Mouse (Mus musculus) T-cell, adult 2 months (primary cell): ENCODE data around the gene Hspb7.

Source experiments
- DNase-seq: peaks from one replicate; pipeline ENCODE4 v3.0.0; 2022; ENCODE audit warnings: low spot score

The Hspb7 gene

DNA sequence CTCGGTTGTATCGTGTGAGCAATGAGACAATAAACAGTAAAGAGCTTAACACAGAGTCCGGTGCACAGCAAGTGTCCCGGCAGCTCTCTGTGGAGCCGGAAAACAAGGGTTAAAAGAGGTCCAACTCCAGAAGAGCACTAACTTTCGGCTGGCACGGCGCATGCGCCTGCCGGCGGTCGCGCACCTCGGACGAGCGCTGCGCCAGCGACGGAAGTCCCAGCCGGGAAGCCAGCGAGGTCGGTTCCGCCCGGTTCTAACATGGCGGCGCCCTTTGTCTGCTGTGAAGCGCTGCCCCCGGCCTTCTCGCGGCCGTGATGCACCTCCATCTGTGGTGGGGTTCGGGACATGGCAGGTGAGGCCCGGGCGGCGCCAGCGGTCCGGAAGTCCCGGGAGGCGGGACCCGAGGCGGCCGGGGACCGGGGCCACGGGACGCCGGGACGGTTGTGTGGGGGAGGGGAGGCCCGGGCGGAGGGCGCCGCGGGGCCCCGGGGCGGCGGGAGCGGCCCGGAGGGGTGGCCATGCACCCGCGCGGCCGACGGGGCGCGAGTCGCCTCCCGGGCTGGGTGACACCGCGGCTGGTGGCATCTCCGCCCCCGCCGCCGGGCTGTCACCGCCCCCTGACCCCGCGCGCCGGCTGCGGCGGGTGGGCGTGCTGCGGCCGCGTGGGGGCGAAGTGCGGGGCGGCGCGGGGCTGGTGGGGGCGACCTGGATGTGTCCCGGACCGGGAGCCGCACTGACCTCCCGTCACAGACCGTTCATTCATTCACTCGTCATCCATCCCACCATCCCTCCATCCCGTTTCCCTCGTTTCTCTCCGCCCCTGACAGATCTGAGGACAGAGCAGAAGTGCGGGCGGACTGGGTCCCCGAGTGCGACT is 24.1 kb downstream of the Hspb7 start, which contains the start of gene Zbtb17:
TSS of gene Zbtb17 (plus strand) at position 204 of the 877 bp plus-strand sequence.
- DNase-seq = peak; percentile 90

DNA sequence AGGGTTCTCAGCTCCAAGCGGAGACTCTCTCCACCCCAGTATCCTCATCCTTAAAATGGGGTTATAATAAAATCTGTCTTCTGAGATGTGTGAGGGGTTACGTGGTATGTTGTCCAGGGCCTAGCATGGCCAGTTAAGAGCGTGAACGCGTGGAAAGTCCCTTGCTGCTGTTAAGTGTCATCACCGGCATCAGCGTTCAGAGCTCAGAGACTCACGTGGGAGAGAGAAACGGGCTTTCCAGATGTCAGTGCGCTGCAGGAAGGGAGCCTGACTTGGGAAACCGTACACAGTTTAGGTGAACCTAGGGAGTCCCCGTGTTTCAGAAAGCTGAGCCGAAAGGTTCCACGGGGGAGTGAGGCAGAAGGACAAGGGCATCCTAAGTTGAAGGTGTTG is 24.7 kb downstream of the Hspb7 start:
- DNase-seq = peak; percentile 46

DNA sequence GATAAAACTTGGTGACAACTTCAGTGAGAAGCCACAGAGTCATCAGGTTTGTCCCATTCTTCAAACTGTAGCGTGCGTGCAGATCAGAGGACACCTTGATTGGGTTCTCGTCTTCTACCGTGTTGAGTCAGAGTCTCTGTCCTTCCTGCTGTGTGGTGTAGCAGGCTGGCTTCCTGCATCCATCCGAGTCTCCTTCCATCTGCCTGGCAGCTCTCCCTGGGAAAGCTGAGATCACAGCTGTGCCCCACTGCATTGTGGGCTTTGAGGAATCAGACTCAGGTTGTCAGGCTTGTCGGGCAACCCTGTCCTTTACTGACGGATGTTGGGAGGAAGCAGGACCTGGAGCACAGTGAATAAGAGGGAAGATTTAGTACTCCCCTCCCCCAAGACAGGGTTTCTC is 25.6 kb downstream of the Hspb7 start:
- DNase-seq = no peak

DNA sequence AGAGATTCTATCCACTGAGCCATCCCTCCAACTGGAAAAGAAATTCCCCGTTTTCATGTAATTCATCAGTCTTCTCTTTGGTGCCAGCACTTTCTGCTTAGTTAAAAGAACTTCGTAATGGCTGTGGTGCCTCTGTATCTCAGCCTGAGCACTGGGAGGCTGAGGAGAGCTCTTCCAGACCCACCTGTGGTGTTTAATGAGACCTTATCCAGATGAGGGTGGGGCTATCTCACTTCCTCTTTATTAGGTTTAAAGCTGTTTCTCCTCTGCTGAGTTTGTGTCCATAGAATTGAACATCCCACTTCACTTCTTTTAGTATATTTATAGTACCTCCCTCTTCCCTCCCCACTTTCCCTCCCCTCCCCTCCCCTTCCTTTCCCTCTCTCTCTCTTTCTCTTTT is 30.7 kb downstream of the Hspb7 start:
- DNase-seq = no peak

DNA sequence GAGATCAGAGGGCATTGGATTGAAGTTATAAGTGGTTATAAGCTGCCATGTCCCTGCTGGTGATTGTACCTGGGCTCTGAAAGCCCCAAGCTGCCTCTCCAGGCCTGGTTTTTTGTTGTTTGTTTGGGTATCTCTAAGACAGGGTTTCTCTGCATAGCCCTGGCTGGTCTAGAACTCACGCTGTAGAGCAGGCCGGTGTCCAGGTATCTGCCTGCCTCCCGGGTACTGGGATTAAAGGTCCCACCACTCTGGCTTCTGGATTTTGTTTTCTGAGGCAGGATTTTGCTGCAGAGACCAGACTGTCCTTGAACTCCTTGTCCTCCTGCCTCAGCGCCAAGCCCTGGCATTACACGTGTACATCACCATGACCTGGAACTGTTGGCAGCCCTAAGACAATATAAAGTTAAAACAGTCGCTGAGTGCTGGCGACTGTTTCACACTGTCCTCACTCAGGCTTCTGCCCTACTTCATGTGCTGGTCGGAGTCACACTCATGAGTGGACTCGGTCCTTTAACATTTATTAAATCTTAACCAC is 31.4 kb downstream of the Hspb7 start:
- no peak for DNase-seq

DNA sequence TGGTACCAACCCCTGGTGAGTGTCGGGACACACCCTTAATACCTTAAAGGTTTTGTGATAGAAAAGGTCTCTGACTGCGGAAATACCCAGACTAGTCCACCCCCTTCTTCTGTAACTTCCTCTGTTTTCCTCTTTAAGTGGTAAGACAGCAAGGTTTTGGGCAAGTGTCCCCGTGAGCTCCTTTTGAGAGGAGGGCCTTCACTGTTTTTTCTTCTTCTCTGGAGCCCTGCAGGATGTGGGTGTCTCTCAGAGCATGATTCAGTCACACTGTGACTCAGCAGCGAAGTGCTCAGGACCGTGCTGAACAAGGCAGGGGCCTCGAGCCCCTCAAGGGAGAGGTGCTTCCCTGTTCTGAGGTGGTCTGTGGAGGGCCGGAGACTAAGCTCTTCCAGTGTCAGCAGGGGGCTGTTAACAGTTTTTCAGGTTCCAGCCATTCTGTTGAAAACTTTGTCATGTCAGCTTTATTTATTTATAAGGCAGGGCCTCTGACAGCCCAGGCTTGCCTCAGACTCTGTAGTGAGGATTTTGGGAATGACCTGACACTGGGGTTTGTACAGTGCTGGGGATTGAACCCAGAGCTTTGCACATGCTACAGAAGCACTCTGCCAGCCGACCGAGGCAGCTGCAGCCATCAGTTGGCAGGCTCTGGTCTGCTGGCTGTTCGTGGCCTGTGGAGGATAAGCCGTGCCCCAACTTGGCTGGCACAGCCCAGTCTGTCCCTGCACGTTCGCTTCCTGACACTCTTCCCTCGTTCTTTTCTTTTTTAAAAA is 34.2 kb downstream of the Hspb7 start:
- peak; percentile 82 for DNase-seq

DNA sequence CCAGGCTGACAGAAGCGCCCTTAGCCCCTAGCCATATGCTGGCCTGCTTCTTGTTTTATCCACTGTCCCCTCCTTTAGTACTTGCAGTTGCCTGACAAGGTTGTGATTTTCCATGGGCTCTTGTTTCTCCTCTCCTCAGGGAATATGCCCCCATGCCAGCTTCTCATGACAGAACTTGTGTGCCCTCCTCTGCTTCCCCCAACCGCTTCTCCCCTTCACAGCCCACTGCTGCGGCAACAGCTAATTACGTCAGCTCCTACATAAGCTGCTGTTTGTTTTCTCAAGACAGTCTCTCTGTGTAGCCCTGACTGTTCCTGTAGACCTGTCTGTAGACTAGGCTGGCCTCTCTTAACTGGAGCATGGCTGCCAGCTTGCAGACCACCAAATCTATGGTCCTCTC is 34.9 kb downstream of the Hspb7 start:
- no peak for DNase-seq

DNA sequence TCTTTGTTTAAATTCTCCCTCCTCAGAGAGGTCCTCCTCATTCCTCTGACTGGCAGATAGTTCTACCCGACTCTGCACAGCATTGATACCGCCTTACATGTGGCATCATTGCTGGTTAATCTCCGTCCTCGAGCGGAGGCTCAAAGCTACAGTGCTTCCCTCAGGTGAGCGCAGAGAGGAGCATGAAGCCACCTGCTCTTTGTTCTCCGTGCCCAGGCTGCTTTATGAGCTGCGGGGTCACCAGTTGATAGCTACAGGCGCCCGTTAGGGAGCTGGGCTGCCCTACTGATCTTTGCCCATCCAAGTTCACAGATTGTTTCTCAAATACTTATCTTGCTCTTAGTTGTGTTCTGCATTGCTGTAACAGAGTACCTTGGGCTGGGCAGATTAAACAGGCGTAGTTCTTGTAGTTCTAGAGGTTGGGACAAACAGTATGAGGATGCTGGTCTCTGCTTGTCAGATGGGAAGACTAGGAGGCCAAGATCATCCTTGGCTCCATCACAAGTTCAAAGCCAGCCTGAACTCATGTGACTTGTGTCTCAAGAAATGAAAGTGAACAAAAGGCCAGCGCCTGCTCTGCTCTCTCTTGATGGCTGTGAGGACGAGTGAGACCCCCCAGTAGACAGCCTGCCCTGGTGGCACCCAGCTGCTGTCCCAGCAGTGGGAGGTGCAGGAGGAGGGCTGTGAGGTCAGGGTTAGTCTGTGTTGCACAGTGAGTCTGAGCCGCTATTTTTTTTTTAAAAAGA is 35.8 kb downstream of the Hspb7 start:
- no peak for DNase-seq

DNA sequence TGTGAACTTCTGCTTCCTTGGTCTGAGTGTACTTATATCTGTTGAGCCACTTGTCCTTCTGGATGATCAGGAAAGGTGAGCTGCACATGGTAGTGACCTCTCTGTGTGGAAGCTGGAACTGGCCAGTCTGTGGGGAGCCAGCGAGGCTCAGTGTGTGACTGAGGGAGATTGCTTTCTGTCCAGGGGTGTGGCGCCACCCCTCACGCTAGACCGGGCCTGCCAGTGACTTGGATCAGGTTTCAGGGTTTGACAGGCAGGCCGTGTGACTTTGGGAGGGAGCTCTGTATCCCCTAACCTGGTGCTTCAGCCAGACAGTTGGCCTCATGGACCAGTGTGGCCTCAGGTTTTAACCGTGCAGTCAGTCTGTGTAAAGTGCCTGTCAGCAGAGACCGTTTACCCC is 37.7 kb downstream of the Hspb7 start:
- no peak for DNase-seq

DNA sequence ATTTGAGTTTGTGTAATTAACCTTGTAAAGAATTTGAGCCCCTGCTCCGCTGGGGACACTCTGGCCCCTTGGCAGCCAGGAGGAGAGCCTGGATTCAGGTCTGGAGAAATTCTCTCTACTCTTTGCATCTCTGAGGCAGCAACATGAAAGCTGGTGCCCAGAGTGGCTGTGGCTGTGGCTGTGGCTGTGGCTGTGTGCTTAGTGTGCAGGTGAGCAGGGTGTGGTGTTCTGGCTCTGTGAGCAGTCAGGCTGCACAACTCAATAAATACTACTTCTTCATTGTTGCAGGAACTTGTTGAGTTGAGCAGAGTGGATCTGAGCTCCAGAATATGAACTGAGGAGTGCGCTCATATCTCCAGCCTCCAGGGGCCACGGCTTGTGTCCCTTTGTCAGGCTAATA is 38.3 kb downstream of the Hspb7 start:
- no peak for DNase-seq

DNA sequence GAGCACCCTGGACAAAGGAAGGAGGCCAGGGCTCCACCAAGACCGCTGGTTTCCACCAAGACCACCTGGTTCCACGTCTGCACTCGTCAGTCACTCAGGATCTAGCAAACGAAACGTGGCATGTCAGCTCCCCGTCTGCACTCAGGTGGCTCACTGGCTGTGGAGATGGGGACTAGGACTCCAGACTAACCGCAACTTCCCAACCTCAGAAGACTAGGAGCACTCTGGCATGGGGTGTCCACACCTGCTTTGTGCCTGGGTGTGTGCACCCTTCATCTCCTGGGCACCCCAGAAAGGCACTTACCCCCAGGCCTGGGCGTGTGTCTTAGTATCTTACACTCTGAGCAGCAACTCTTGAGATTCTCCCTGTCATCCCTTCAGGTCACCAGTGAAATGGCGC is 39.2 kb downstream of the Hspb7 start:
- no peak for DNase-seq

DNA sequence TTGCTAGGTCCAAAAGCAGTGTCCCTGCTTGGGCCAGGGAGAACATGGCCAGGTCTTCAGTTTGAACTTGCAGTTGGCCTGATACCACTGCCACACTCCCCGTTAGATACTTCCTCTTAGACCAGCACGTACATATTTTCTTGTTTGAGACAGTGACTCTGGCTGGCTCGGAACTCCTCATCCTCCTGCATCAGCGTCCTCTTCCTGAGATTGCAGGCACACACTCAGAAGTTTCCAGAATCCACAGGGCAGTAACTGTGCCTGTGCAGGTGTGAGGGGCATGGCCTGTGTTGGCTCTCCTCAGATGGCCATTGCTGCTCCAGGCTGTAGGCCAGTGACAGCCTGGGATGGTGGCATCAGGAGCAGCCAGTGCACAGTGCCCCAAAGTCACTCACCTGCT is 39.9 kb downstream of the Hspb7 start:
- no peak for DNase-seq

DNA sequence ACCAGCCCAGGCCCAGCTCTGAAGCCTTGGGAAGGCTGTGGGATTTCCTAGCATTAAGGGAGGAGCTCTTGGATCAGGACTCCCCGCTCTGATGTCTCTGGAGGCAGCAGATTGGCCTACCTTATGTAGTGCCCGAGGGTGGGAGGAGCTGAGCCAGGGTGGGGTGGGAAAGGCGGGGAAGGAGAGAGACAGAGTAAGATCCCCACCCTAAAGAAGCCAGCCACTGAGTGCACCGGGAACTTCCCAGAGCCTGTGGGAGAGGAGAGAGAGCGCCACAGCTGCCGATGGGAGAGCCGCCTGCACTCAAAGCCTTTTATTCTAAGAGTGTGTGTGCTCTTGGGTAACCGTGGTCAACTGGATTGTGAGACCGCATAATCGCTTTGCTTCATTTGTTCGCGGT is 40.5 kb downstream of the Hspb7 start:
- DNase-seq = no peak

DNA sequence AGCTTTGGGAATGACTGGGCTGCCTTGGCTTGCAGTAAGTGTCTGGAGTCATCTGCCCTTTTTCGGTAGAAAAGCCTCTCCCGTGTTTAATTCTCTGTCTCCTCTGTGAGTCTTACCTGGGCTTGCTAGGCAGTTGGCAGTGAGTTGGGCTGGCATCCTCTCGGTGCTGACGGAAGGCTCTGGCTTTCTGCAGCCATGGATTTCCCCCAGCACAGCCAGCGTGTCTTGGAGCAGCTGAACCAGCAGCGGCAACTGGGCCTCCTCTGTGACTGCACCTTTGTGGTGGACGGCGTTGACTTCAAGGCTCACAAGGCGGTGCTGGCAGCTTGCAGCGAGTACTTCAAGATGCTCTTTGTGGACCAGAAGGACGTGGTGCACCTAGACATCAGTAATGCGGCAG is 41.0 kb downstream of the Hspb7 start:
- DNase-seq = no peak

DNA sequence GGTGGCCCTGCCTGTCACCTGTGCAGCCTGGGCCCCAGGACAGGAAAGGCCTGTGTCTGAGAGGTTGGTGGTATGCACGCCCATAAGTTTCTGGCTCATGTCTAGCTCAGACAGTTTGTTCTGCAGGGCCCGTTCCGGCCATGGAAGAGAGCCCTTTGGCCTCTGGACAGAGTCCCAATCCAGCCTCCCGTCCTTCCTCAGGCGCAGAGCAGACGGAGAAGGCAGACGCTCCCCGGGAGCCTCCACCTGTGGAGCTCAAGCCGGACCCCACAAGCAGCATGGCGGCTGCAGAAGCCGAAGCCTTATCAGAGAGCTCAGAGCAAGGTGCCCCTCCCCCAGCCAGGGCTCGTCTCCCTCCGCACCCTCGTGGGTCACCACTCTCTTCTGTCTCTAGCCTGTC is 42.9 kb downstream of the Hspb7 start:
- no peak for DNase-seq

DNA sequence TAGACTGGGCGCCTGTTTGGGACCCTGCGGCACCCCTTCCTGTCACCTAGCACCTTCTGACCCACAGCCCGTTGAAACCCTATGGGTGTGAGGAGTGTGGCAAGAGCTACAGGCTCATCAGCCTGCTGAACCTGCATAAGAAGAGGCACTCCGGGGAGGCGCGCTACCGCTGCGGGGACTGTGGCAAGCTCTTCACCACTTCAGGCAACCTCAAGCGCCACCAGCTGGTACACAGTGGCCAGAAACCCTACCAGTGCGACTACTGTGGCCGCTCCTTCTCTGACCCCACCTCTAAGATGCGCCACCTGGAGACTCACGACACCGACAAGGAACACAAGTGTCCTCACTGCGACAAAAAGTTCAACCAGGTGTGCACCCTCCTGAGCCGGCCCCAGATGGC is 44.1 kb downstream of the Hspb7 start:
- DNase-seq = no peak

DNA sequence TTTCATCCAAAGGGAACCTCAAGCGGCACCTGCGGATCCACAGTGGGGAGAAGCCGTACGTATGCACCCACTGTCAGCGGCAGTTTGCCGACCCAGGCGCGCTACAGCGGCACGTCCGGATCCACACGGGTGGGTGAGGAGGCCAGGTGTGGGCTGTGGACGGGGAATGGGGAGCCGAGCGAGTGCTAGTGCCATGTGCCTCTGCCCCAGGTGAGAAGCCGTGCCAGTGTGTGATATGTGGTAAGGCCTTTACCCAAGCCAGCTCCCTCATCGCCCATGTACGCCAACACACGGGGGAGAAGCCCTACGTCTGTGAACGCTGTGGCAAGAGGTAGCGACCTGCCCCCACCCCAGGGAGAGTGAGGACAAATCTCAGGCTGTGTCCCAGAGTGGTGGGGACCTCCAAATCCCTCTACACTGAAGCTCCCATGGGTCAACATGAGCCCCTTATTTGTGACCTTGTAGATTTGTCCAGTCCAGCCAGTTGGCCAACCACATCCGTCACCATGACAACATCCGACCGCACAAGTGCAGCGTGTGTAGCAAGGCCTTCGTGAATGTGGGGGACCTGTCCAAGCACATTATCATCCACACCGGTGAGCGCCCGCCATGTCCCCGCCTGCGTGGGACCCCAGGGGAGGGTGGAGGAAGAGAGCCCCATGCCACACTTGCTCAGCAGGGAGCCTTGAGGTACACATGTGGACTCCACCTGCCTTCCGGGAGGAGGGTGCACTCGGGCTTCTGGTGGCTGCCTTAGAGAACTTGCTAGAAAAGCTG is 45.1 kb downstream of the Hspb7 start:
- no peak for DNase-seq

DNA sequence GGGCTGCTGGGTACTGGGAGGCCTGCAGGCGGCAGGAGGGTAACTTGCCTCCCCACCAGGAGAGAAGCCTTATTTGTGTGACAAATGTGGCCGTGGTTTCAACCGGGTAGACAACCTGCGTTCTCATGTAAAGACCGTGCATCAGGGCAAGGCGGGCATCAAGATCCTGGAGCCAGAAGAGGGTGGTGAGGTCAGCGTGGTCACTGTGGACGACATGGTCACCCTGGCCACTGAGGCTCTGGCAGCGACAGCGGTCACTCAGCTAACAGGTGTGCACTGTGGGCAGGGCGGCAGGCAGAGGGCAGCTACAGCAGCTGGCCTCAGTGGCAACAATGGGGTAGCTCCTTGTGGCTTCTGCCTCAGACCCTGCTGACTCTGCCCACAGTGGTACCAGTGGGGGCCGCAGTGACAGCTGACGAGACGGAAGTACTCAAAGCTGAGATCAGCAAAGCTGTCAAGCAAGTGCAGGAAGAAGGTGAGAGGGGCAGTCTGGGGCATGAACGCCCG is 45.8 kb downstream of the Hspb7 start:
- no peak for DNase-seq

DNA sequence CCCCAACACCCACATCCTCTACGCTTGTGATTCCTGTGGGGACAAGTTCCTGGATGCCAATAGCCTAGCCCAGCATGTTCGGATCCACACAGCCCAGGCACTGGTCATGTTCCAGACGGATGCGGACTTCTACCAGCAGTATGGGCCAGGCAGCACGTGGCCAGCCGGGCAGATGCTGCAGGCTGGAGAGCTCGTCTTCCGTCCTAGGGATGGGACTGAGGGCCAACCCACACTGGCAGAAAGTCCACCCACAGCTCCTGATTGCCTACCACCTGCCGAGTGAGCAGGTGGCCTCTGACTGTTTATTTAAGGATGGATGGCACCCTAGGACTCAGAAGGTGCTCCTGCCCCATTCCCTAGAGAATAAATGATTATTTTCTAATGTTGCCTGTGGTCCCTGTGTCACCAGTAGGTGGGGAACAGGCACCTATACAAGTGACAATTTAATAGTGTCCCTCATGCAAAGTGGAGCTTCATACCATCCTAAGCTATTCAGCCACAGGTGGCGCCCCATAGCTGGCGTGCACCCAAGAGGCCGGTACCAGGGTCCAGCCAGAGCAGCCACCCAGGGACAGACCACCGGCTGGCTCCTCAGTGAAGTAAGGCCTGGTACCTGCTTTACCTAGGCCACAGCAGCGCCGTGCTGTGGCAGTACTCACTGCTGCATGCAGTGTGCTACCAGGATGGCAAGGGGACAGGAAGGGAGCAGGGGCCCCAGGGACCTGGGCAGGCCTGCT is 46.4 kb downstream of the Hspb7 start:
- DNase-seq = no peak

DNA sequence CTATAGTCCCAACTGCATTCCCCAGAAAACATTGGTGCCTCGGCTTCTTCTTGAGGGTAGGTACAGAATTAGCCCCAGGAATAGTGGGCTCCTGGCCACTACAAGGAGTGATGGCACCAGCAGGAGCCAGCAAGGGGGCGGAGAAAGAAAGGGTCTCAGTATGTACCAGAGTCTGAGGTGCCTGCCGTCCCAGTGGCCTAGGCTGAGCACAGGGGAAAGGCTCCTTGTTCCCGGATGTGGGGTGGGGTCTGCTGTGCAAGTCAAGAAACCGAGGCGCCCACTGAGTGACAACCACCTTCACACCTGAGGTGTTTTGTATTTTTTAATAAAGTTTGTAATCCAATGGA is 47.0 kb downstream of the Hspb7 start:
- DNase-seq = no peak

DNA sequence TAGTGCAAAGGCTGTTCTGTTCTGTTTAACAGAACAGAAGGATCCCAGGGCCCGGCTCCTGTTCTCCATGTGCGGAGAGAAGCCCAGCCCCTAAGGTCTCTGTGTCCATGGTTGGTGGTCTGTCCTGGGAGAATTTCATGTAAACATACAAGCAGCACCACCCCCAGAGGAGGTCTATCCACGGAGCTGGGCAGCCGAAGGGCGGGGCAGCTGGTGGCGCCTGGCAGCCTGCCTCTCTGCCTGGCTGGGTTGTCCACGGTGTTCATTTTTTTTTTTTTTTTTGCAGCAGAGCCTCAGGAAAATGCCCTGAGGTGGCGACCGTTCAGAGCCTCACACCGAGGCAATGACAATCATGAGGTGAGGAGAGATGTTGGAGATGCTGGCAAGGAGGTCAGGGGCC is 48.0 kb downstream of the Hspb7 start:
- no peak for DNase-seq
